Mouse (Mus musculus) kidney, adult 2 months (tissue): ENCODE data around the gene Otop2. TPM values are rescaled to one million over a fixed set of nuclear protein-coding genes. Genes with fewer than 3 reads are reported as not detected.

Source experiments
- DNase-seq: peaks from one replicate; pipeline ENCODE4 v3.0.0; 2021
- H3K27ac ChIP-seq: fragments of 200-500 bp; 2 replicates; pipeline ENCODE4 v1.5.1; 2012; ENCODE audit warnings: low read depth, low read length, control low read depth, inconsistent platforms; ENCODE audit not compliant: insufficient read depth
- H3K27me3 ChIP-seq: fragments of 200-500 bp; replicated peaks from 2 replicates; pipeline ENCODE4 v1.6.1; 2012; ENCODE audit warnings: mild to moderate bottlenecking, moderate library complexity, low read length, inconsistent platforms; ENCODE audit not compliant: control insufficient read depth, insufficient read depth
- H3K36me3 ChIP-seq: fragments of 200-500 bp; 2 replicates; pipeline ENCODE4 v1.6.1; 2012; ENCODE audit warnings: mild to moderate bottlenecking, moderate library complexity, low read length, inconsistent platforms; ENCODE audit not compliant: control insufficient read depth, insufficient read depth
- H3K4me1 ChIP-seq: fragments of 200-500 bp; 2 replicates; pipeline ENCODE4 v1.6.1; 2011; ENCODE audit warnings: low read length; ENCODE audit not compliant: control insufficient read depth, insufficient read depth
- H3K4me3 ChIP-seq: fragments of 200-500 bp; 2 replicates; pipeline ENCODE4 v1.5.1; 2011; ENCODE audit warnings: mild to moderate bottlenecking, low read depth, low read length, control low read depth; ENCODE audit not compliant: insufficient read depth
- CTCF ChIP-seq: fragments of 200-500 bp; conservative IDR thresholded peaks from 2 replicates; pipeline ENCODE4 v1.5.1; 2011; ENCODE audit warnings: low read depth, mild to moderate bottlenecking, control low read depth, low read length, moderate library complexity, mixed read lengths; ENCODE audit not compliant: insufficient read depth, insufficient read length
- POLR2A ChIP-seq: fragments of 200-500 bp; IDR thresholded peaks from one replicate; pipeline ENCODE4 v1.6.1; 2011; ENCODE audit warnings: low read depth, low read length, control low read depth
- WGBS: fragments of 180-500 bp; shearing (Covaris S2); methylation state at CpG from one replicate; pipeline ENCODE4 v1.1.7; 2018; 5-methylcytosine and 5-hydroxymethylcytosine counted together
- polyA plus RNA-seq: library from polyadenylated mRNA; depleted of rRNA; stranded (reverse); fragments of >200 nt; gene quantifications from 2 replicates; pipeline ENCODE4 v1.2.3, GENCODE M21; 2012

Otop2 gene
- polyA plus RNA-seq, 1 experiment = not detected

DNA sequence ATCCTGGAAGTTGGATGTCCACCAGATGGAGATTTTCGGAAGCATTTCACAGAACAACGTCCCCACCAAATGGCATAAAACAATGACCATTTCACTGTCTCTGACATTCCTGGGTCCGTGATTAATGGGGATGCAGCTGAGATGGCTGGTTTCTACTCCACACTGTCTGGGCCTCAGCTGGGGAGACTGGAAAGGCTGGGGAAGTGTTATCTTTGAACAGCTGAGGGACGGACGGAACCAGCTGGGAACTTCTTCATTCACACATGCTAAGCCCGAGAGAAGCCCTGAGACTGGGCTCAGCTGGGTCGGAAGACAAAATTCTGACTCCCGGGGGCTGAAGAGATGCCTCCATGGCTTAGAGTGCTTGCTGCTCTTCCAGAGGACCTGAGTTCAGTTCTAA lies 64.4 kb downstream of the Otop2 start:
- Histone ChIP-seq H3K27ac (no peak overlapping the region), H3K27me3 (no peaks in the 10 kb centered on the region), H3K4me3 (no peak overlapping the region), H3K4me1 (peaks cover 5% of the 10 kb centered on the region), H3K36me3 (no peaks in the 10 kb centered on the region)
- 75% methylated on average over 8 of the region's 8 CpGs for WGBS
- no peak for DNase-seq
- no peak for TF ChIP-seq CTCF
- no peak for TF ChIP-seq POLR2A

DNA sequence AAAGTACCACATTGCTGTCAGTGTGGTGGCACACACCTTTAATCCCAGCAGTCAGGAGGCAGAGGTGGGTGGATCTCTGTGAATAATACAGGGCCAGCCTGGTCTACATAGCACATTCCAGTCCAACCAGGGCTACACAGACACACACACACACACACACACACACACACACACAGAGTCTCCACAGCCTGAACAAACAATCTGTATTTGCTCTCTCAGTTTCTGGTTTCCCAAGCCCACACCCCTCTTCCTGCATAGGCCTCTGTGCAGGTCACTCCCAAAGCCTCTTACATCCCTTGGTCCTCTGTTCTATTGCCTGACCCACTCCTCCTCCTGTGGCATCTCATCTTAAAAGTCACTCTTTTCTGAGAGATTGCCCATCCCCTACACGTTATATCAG lies 65.1 kb downstream of the Otop2 start:
- no peak overlapping the region for H3K4me3 ChIP-seq
- 79% methylated on average over 1 of the region's 1 CpGs for WGBS
- H3K27me3 ChIP-seq = no peaks in the 10 kb centered on the region
- H3K4me1 ChIP-seq = peaks cover 5% of the 10 kb centered on the region
- H3K27ac ChIP-seq = no peak overlapping the region
- no peaks in the 10 kb centered on the region for H3K36me3 ChIP-seq
- TF ChIP-seq CTCF (no peak), POLR2A (no peak)
- no peak for DNase-seq

DNA sequence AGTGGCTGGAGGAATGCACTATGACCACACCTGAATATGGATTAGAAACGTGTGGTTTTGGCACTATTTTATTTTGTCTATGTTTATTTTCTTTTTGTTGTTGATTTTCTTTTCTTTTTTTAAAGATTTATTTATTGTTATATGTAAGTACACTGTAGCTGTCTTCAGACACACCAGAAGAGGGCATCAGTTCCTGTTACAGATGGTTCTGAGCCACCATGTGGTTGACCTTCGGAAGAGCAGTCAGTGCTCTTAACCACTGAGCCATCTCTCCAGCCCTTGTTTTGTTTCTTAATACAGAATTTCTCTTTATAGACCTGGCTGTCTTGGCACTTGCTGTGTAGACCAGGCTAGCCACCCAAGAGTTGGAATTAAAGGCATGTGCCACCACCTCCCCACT lies 65.8 kb downstream of the Otop2 start:
- Histone ChIP-seq H3K36me3 (no peaks in the 10 kb centered on the region), H3K4me1 (peaks cover 5% of the 10 kb centered on the region), H3K4me3 (no peak overlapping the region), H3K27ac (no peak overlapping the region), H3K27me3 (no peaks in the 10 kb centered on the region)
- WGBS = 65% methylated on average over 2 of the region's 2 CpGs
- no peak for TF ChIP-seq CTCF
- TF ChIP-seq POLR2A = no peak
- no peak for DNase-seq

GRCm38 (mm10) chr11:115373805-115374694 lies 67.1 kb downstream of the Otop2 start:
- Histone ChIP-seq H3K4me3 (peak overlapping the region; percentile 47), H3K4me1 (peaks cover 5% of the 10 kb centered on the region), H3K27ac (no peak overlapping the region), H3K36me3 (no peaks in the 10 kb centered on the region), H3K27me3 (no peaks in the 10 kb centered on the region)
- peak; percentile 71 for DNase-seq
- no peak for TF ChIP-seq CTCF
- TF ChIP-seq POLR2A = no peak
- 3% methylated on average over 30 of the region's 30 CpGs for WGBS

DNA sequence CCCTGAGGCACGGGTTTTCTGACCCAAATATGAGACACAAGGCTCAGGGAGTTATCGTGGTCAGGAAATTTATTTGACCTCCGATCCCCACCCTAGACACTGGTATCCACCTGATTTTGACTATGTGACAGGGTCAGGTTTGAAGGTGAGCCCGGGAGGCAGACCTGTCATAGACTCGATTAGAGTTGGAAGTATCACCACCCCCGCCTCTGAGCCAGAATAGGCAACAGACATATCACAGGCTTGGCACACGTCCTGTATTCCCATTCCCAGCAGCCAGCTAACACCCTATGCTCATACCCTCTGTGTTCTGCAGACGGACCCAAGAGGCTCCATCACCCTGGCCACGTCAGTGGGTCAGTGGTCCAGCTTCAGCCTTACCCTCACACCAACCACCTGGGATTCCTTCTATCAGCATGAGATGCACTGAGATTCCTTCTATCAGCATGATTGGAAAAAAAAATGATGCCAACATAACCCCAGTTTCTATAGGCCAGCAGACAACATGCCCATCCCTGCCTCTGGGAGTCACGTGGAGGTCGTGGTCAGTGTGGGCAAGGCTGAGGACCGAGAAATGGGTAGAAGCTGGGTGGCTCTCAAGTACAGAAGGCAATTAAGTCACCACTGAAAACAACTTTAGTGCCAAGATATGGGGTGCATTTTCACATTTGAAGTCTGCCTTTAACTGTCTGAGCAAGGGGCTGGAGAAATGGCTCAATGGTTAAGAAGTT lies 67.9 kb downstream of the Otop2 start:
- no peaks in the 10 kb centered on the region for H3K36me3 ChIP-seq
- no peak overlapping the region for H3K4me3 ChIP-seq
- peaks cover 5% of the 10 kb centered on the region for H3K4me1 ChIP-seq
- WGBS = 64% methylated on average over 12 of the region's 12 CpGs
- no peak overlapping the region for H3K27ac ChIP-seq
- DNase-seq = no peak
- no peaks in the 10 kb centered on the region for H3K27me3 ChIP-seq
- TF ChIP-seq CTCF = no peak
- no peak for TF ChIP-seq POLR2A

DNA sequence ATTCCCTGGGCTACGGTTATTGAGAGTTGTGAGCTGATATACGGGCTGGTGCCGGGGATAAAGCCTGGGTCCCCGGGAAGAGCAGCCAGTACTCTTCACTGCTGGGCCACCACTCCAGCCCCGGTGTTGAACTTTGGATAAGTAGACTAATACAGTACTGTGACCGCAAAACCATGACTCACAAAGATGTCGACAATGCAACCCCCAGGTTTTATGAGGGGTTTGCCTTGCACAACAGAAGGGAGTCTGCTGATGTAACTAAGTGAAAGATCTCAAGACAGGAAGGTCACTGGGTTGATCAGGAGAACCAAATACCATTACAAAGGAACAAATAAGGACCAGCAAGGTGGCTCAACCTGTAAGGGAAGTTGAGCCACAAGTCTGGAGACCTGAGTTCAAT lies 69.8 kb downstream of the Otop2 start:
- no peaks in the 10 kb centered on the region for H3K27me3 ChIP-seq
- peaks cover 5% of the 10 kb centered on the region for H3K4me1 ChIP-seq
- no peaks in the 10 kb centered on the region for H3K36me3 ChIP-seq
- H3K4me3 ChIP-seq = no peak overlapping the region
- WGBS = 52% methylated on average over 7 of the region's 7 CpGs
- no peak for DNase-seq
- TF ChIP-seq CTCF (no peak), POLR2A (no peak)
- no peak overlapping the region for H3K27ac ChIP-seq

- H3K4me1 ChIP-seq = peaks cover 5% of the 10 kb centered on the region
- H3K27me3 ChIP-seq = no peaks in the 10 kb centered on the region
- TF ChIP-seq POLR2A (no peak), CTCF (no peak)
- no peaks in the 10 kb centered on the region for H3K36me3 ChIP-seq
- H3K27ac ChIP-seq = no peak overlapping the region
- DNase-seq = no peak
- WGBS = 87% methylated on average over 4 of the region's 4 CpGs
- no peak overlapping the region for H3K4me3 ChIP-seq
Measured at GRCm38 (mm10) chr11:115377254-115377653, 70.3 kb downstream of the Otop2 start.
